Mouse (Mus musculus) ES-Bruce4 (cell line): ENCODE measurements around the gene Tmf1.

Experiments
- CTCF ChIP-seq: IDR thresholded peaks from one replicate; pipeline ENCODE4 v1.8.1; 2011; ENCODE audit warnings: low read depth, low read length
- POLR2A ChIP-seq: IDR thresholded peaks from one replicate; pipeline ENCODE4 v1.8.1; 2011; ENCODE audit warnings: low read length; ENCODE audit not compliant: insufficient read depth

GRCm38 (mm10) chr6:97208406-97208805, 29.5 kb upstream of the Tmf1 start:
- no peak for TF ChIP-seq POLR2A
- TF ChIP-seq CTCF: no peak
